Mouse (Mus musculus): Measurements from ENCODE around the gene Henmt1. TPM values are rescaled to one million over a fixed set of nuclear protein-coding genes. Genes with fewer than 3 reads are reported as not detected.

The Henmt1 gene
- polyA plus RNA-seq, 1 experiment, result 1.3 TPM

DNA sequence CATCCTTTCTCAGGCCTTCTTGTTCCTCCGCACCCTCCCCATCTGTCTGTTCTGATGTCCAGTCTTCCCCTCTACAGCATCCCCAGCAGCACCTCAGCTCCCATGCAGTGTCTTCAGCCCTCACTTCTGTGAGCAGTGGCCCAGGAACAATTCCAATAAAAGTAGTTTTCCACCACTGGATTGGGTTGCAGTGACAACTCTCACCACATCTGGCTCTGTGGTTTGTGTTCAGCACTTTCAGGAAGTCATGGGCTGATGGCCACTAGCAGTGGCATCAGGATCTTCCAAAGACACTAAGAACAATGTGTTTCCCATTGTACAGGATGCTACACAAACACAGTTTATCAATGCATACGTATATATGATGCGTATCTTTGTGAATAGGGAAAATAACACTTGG is 26.4 kb downstream of the Henmt1 start:
- no peak overlapping the region for H3K4me3 ChIP-seq (replicated peaks; ENCODE audit: insufficient read depth, low read depth, low read length)
- WGBS, result 98% methylated on average over 3 of the region's 3 CpGs
- H3K27ac ChIP-seq (ENCODE audit: insufficient read depth, low read length), result no peak overlapping the region
- H3K27me3 ChIP-seq (ENCODE audit: control insufficient read depth, insufficient read depth, low read length), result no peaks in the 10 kb centered on the region
- H3K4me1 ChIP-seq (ENCODE audit: control insufficient read depth, insufficient read depth, low read length), result peaks cover 2% of the 10 kb centered on the region
- no peak for DNase-seq
- TF ChIP-seq CTCF (IDR thresholded peaks at IDR 0.05; ENCODE audit: borderline replicate concordance, insufficient read depth, low read depth, low read length) (no peak), POLR2A (IDR thresholded peaks at IDR 0.05; ENCODE audit: borderline replicate concordance, insufficient read depth, low read length) (no peak)

DNA sequence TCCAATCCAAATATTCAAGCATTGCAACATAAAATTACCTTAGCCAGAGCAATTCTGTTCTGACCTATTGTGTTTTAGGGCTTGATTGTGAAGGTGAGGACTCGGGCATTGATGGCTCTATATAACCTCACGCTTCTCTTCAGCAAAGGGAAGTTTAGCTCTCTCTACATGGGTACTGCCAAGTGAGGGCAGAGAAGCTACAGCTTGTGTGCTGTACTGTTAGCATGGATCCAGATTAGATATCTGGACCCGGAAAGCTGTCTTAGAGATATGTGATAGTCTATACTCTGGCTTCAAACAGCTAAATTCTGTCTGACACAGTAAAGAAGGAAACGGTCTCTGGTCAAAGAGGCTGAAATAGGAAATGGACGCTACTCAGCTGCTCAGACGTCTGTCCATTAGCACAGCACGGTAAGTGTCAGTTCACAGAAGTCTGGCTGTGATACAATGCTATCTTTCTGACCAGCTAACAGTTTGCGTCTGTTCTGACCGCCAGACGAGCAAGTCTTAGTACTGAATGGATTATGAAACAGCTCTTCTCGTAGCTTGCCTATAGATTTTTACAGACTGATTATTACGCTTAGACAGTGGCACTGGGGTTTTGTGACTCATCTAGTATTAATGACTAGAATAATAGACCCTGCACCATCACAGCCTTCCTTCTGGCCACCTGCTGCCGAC is 34.4 kb downstream of the Henmt1 start:
- H3K4me1 ChIP-seq (ENCODE audit: control insufficient read depth, insufficient read depth, low read length), result no peaks in the 10 kb centered on the region
- TF ChIP-seq CTCF (IDR thresholded peaks at IDR 0.05; ENCODE audit: borderline replicate concordance, insufficient read depth, low read depth, low read length), result no peak
- TF ChIP-seq POLR2A (IDR thresholded peaks at IDR 0.05; ENCODE audit: borderline replicate concordance, insufficient read depth, low read length), result no peak
- H3K27me3 ChIP-seq (ENCODE audit: control insufficient read depth, insufficient read depth, low read length), result no peaks in the 10 kb centered on the region
- H3K4me3 ChIP-seq (replicated peaks; ENCODE audit: insufficient read depth, low read depth, low read length), result no peak overlapping the region
- no peak for DNase-seq
- no peak overlapping the region for H3K27ac ChIP-seq (ENCODE audit: insufficient read depth, low read length)
- WGBS, result 79% methylated on average over 13 of the region's 13 CpGs

DNA sequence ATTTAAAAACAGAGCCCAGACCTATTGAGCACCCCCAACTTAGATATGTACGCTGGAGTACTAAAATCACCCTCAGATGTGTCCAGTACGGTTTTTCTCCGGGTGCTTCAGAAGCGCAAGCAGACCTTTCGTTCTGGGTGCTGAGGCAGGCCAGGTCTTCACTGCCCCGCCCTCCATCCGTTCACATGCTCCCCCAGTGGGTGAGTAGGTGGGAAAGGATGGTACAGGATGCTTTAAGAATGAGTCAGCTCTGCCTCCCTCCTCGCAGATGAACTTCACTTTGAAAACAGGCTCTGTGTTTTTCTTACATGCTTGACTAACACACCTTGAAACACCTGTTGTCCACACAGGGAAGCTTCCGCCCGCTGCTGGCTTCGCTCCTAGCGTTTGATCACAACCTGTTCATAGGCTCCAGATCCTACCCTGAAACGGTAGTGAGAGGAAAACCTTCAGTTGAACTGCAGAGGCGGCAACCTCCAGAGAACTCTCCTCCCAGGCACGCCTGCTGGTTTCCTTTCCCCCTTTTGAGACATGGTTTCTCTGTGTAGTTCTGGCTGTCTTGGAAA is 35.3 kb downstream of the Henmt1 start:
- Histone ChIP-seq H3K27ac (ENCODE audit: insufficient read depth, low read length) (no peak overlapping the region), H3K27me3 (ENCODE audit: control insufficient read depth, insufficient read depth, low read length) (no peaks in the 10 kb centered on the region), H3K4me1 (ENCODE audit: control insufficient read depth, insufficient read depth, low read length) (no peaks in the 10 kb centered on the region), H3K4me3 (replicated peaks; ENCODE audit: insufficient read depth, low read depth, low read length) (no peak overlapping the region)
- peak; percentile 29 to 51 for DNase-seq
- WGBS, result 70% methylated on average over 15 of the region's 15 CpGs
- TF ChIP-seq POLR2A (IDR thresholded peaks at IDR 0.05; ENCODE audit: borderline replicate concordance, insufficient read depth, low read length) (no peak), CTCF (IDR thresholded peaks at IDR 0.05; ENCODE audit: borderline replicate concordance, insufficient read depth, low read depth, low read length) (no peak)

DNA sequence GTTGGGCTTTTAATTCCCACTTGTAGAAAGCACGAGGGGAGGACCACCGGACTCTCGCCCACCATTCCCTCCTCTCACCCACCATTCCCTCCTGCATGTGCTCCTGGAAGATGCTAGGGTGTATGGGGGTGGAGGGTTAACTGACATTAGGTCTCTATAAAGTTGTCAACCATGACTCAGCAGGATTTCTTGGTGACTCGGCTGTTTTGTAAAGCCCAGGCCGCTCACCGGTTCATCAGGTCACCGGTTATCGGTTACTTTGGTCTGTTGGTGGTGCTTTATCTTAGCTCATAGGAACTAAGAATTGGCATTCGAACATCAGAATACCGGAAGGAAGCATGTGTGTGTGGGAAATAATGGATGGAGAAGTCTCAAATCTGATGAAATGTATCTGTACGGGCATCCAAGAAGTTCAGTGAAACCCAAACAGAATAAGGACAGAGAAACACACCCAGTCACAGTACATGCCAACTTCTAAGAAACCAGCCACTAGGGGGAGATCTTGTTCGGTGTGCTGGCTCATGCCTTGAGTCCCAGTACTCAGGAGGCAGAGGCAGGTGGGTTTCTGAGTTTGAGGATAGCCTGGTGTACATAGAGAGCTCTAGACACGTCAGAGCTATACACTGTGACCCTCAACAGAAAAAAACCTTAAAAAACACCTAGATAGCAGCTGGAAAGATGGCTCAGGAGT is 37.8 kb downstream of the Henmt1 start:
- no peaks in the 10 kb centered on the region for H3K27me3 ChIP-seq (ENCODE audit: control insufficient read depth, insufficient read depth, low read length)
- TF ChIP-seq CTCF (IDR thresholded peaks at IDR 0.05; ENCODE audit: borderline replicate concordance, insufficient read depth, low read depth, low read length) (peak; percentile 23; the same call in 1 of the 2 replicates), POLR2A (IDR thresholded peaks at IDR 0.05; ENCODE audit: borderline replicate concordance, insufficient read depth, low read length) (no peak)
- H3K27ac ChIP-seq (ENCODE audit: insufficient read depth, low read length), result no peak overlapping the region
- 97% methylated on average over 13 of the region's 13 CpGs for WGBS
- no peak overlapping the region for H3K4me3 ChIP-seq (replicated peaks; ENCODE audit: insufficient read depth, low read depth, low read length)
- no peak for DNase-seq
- H3K4me1 ChIP-seq (ENCODE audit: control insufficient read depth, insufficient read depth, low read length), result no peaks in the 10 kb centered on the region

DNA sequence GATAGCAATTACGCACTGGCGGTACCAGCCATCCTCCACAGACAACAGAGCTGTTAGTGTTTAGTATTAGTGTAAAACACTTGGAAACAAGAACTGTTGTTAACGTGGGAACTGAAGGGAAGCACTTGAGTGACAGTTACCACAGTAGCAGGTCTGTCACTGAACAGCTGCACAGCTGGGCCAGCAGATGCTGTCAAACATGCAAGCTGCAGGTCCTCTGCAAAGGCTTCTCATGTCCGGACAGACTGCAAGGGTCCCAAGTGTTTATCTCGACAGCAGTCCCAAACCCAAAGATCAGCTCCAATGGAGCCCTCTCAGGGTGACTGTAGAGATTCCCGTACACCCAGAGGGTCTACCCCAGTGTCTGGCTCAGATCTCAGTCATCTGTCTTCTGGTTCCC is 42.3 kb downstream of the Henmt1 start:
- DNase-seq, result no peak
- H3K27ac ChIP-seq (ENCODE audit: insufficient read depth, low read length), result no peak overlapping the region
- H3K4me1 ChIP-seq (ENCODE audit: control insufficient read depth, insufficient read depth, low read length), result no peaks in the 10 kb centered on the region
- H3K27me3 ChIP-seq (ENCODE audit: control insufficient read depth, insufficient read depth, low read length), result no peaks in the 10 kb centered on the region
- no peak overlapping the region for H3K4me3 ChIP-seq (replicated peaks; ENCODE audit: insufficient read depth, low read depth, low read length)
- no peak for TF ChIP-seq CTCF (IDR thresholded peaks at IDR 0.05; ENCODE audit: borderline replicate concordance, insufficient read depth, low read depth, low read length)
- no peak for TF ChIP-seq POLR2A (IDR thresholded peaks at IDR 0.05; ENCODE audit: borderline replicate concordance, insufficient read depth, low read length)
- 79% methylated on average over 6 of the region's 6 CpGs for WGBS

DNA sequence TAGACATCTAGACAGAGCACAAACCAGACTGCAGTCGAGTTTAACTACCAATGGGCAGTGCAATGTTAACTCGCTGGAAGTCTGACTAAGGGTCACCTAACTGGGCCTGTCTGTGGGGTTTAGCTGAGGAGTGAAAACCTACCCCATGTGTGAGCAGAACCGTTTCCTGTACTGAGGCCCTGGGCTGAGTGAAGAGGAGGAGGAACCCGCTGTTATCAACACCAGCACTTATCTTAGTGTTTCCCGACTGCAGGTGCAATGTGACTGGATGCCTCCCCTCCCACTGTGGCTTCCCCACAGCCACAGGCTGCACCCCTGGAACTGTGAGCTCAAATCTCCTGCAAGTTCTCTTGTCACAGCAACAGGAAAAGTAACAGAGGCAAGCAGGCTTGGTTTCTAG is 44.3 kb downstream of the Henmt1 start:
- Histone ChIP-seq H3K4me3 (replicated peaks; ENCODE audit: insufficient read depth, low read depth, low read length) (no peak overlapping the region), H3K4me1 (ENCODE audit: control insufficient read depth, insufficient read depth, low read length) (no peaks in the 10 kb centered on the region)
- WGBS, result 86% methylated on average over 5 of the region's 5 CpGs

DNA sequence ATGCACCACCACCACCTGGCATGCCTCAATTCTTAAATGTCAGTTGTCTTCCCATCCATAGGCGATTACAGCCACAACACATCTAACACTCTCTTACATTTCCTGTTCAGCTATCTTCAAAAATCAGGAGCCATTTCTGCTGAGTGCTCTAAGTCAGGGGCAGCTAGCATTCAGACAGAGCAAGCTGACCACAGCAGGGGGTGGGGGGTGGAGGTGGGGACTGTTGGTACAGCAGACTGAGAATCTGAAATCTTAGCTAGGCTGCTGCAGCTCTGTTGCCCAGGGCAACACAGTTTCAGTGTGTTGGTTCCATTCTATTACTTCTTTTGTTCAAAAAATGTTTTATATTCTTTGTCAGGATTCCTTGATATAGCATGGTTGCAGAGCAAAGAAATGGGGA is 46.9 kb downstream of the Henmt1 start:
- Histone ChIP-seq H3K4me3 (replicated peaks; ENCODE audit: insufficient read depth, low read depth, low read length) (no peak overlapping the region), H3K27ac (ENCODE audit: insufficient read depth, low read length) (no peak overlapping the region), H3K4me1 (ENCODE audit: control insufficient read depth, insufficient read depth, low read length) (no peaks in the 10 kb centered on the region; the same call in 1 of the 2 replicates), H3K27me3 (ENCODE audit: control insufficient read depth, insufficient read depth, low read length) (no peaks in the 10 kb centered on the region)
- WGBS, result 71% methylated on average over 1 of the region's 1 CpGs
- TF ChIP-seq CTCF (IDR thresholded peaks at IDR 0.05; ENCODE audit: borderline replicate concordance, insufficient read depth, low read depth, low read length) (no peak), POLR2A (IDR thresholded peaks at IDR 0.05; ENCODE audit: borderline replicate concordance, insufficient read depth, low read length) (no peak)
- DNase-seq, result no peak

More for the DNA sequence above, 44.3 kb downstream of the Henmt1 start:
- H3K27me3 ChIP-seq (ENCODE audit: control insufficient read depth, insufficient read depth, low read length), result no peaks in the 10 kb centered on the region
- TF ChIP-seq POLR2A (IDR thresholded peaks at IDR 0.05; ENCODE audit: borderline replicate concordance, insufficient read depth, low read length) (no peak), CTCF (IDR thresholded peaks at IDR 0.05; ENCODE audit: borderline replicate concordance, insufficient read depth, low read depth, low read length) (no peak)
- H3K27ac ChIP-seq (ENCODE audit: insufficient read depth, low read length), result no peak overlapping the region
- DNase-seq, result no peak
